Mouse (Mus musculus): ENCODE data around the gene Slc12a3. TPM values are rescaled to one million over a fixed set of nuclear protein-coding genes. Genes with fewer than 3 reads are reported as not detected.

Slc12a3 gene
- 1.1 and 1.4 TPM in 2 replicates for polyA plus RNA-seq (2012; rRNA removed)

GRCm38 (mm10) chr8:94328932-94329728 lies at the start of gene Slc12a3:
Slc12a3 (plus strand) TSS chr8:94329201.

GRCm38 (mm10) chr8:94386214-94387026 lies 57.4 kb downstream of the Slc12a3 start, which contains the start of gene Herpud1:
Herpud1 (plus strand) TSS chr8:94386438.

Other genes starting within 250 kb of the Slc12a3 start
- gene Bbs2, start 230.3 kb upstream of the Slc12a3 start, polyA plus RNA-seq (2012; rRNA removed), result 3.0 and 3.5 TPM in 2 replicates
- gene Mt4, start 192.0 kb upstream of the Slc12a3 start, polyA plus RNA-seq (2012; rRNA removed), result not detected in 2 replicates
- not detected in 2 replicates for gene Mt3, start 176.6 kb upstream of the Slc12a3 start, polyA plus RNA-seq (2012; rRNA removed)
- gene Mt2, start 156.5 kb upstream of the Slc12a3 start, polyA plus RNA-seq (2012; rRNA removed), result 484 and 1,170 TPM in 2 replicates
- gene Mt1, start 150.1 kb upstream of the Slc12a3 start, polyA plus RNA-seq (2012; rRNA removed), result 1,348 and 3,546 TPM in 2 replicates
- gene Nup93, start 114.6 kb upstream of the Slc12a3 start, polyA plus RNA-seq (2012; rRNA removed), result 13.2 and 14.5 TPM in 2 replicates
- gene Herpud1, start 57.2 kb downstream of the Slc12a3 start, polyA plus RNA-seq (2012; rRNA removed), result 225 and 236 TPM in 2 replicates
- gene Nlrc5, start 105.2 kb downstream of the Slc12a3 start, polyA plus RNA-seq (2012; rRNA removed), result 1.5 and 2.5 TPM in 2 replicates
- 5.0 TPM in 2 replicates for gene Cpne2, start 203.8 kb downstream of the Slc12a3 start, polyA plus RNA-seq (2012; rRNA removed)

All from liver, embryonic 18 days (tissue).